Mouse (Mus musculus): Measurements from ENCODE around the gene Dhx15.

The Dhx15 gene

DNA sequence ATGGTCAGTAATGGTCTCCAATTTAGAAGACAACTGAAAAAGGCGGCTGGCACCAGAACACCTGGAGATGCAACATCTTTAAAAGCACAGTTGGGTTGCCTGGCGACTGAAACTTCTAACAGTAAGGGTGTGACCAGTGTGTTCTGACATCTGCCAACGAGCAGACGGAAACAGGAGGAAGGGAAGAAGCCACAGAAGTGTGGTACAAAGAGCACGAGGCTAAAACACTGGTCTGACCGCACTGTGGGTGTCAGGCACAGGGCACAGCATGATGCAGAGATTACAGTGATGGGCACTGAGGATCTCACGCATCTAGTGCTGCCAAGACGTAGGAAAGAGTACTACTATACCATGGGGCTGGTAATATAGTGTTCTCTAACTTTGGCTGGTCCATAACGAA, 48.4 kb downstream of the Dhx15 start:
- DNase-seq, result no peak

GRCm38 (mm10) chr5:52138819-52139218, 51.5 kb downstream of the Dhx15 start:
- no peak for DNase-seq

GRCm38 (mm10) chr5:52138134-52138533, 52.2 kb downstream of the Dhx15 start:
- DNase-seq, result no peak

- DNase-seq, result no peak
Observed at GRCm38 (mm10) chr5:52135460-52136141, 54.7 kb downstream of the Dhx15 start.

DNA sequence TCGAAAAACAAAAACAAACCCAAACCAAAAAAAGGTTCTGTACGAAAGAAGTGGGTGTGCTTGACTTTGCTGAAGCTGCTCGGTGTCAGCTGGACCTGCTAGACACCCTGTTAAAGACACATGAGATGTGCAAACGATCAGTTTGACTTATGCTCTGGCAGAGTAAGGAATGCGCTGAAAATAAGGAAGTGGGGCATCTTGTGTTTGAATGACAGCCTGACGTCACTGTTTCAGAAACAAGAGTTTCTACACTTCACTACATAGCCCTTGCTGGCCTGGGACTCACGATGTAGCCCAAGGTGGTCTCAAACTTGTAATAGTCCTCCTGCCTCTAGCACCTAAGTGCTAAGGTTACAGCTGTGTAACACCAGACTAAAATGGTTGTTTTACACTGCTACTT, 57.5 kb downstream of the Dhx15 start:
- DNase-seq, result no peak

GRCm38 (mm10) chr5:52132092-52132491, 58.2 kb downstream of the Dhx15 start:
- peak; percentile 30 to 47 for DNase-seq

DNA sequence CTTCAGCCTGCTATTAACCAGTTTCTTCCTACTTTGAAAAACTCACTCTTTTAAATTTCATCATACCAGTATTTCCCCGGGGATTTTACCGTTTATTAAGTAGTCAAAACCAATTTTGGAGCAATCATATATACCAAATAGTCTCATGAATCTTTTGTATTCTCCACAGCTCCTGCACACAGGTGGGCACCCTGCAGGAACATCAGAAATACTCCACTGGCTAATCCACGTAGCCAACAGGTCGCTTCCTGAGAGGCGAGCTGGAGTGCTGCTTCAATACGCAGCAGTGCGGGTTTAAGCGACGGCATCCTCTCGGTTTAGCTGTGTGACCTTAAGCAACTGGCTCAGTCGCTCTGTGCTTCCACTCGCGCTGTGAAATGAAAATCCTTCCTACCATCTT, 58.9 kb downstream of the Dhx15 start:
- peak in 1 of 2 experiments; percentile 2 for DNase-seq

GRCm38 (mm10) chr5:52130496-52130895, 59.8 kb downstream of the Dhx15 start:
- DNase-seq, result peak; percentile 36 to 77

GRCm38 (mm10) chr5:52126263-52126662, 64.1 kb downstream of the Dhx15 start:
- DNase-seq, result no peak

- DNase-seq, result no peak
Observed at GRCm38 (mm10) chr5:52125854-52126253, 64.5 kb downstream of the Dhx15 start.

DNA sequence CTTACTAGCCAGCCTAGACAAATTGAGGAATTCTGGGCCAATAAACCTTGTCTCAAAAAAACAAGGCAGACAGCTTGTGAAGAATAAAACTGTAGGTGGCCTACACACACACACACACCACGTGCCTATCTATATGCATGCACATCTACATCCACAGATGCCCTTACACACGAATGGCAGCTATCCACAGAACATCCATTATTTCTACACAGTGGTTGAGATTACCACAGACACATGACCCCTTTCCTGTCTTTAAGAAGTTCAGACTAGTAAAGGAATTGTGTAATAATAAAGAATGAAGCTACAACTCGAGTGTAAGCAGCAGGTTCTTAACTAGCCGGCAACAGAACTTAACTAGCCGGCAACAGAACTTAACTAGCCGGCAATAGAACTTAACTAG, 68.2 kb downstream of the Dhx15 start:
- DNase-seq, result no peak

DNA sequence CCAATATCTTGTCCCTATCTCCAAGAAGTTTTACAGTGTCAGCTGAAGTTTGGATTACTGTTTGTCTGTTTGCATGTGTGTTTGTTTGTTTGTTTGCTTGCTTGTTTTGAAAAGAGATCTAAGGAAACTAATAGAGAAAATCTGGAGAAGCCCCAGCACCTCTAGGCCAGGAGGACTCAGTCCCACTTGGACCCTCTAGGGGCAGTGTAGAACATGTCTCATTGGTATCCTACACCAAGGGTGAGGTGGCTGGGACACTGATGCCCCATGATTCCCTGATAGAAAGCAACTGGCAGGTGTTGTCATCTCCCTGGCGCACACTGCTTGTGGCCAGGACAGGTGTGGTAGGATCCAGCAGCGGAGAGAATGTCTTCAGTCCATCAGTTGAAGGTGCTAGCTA, 70.5 kb downstream of the Dhx15 start:
- no peak for DNase-seq

GRCm38 (mm10) chr5:52119192-52119591, 71.1 kb downstream of the Dhx15 start:
- no peak for DNase-seq

DNA sequence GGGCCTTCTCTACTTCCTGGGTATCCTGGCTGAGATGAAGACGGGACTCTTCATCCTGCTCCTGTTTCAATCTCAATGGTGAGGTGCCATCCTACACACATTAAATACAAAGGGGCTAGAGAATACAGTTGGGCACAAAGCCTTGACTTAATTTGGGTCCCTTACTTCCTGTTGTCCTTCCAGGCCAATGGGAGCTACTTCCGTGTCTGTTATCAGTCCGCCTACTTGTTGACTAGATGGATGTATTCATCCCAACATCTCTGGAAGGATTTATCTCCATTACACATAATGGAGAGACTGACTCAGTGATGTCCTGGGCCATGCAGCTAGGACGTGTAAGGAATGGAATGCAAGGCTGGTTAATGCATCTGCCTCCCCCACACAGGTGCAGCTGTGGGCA, 72.5 kb downstream of the Dhx15 start:
- DNase-seq, result no peak

DNA sequence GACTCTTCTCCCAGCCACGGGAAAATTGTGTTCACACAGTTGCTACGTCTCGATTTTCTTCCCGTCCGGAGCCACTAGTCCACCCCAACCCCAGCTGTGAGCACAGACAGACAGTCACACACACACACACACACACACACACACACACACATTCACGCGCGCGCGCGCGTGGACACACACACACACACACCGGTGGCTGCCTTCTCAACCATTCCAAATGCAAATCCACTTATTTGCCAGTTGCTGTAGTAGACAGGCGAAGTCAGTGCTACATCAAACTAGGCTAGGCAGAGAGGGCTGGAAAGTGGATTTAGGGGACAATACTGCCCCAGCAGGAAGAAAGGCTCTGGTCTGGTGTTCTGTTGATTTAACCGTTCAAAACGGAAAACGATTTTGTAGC, 73.9 kb downstream of the Dhx15 start:
- no peak for DNase-seq

GRCm38 (mm10) chr5:52115821-52116317, 74.4 kb downstream of the Dhx15 start:
- peak; percentile 67 to 77 for DNase-seq

GRCm38 (mm10) chr5:52114751-52115451, 75.4 kb downstream of the Dhx15 start:
- peak in 1 of 2 experiments; percentile 26 for DNase-seq

- DNase-seq, result peak in 1 of 2 experiments; percentile 40
Observed at GRCm38 (mm10) chr5:52113851-52114731, 76.2 kb downstream of the Dhx15 start.

GRCm38 (mm10) chr5:52112953-52113841, 77.1 kb downstream of the Dhx15 start:
- DNase-seq, result peak; percentile 21 to 40

DNA sequence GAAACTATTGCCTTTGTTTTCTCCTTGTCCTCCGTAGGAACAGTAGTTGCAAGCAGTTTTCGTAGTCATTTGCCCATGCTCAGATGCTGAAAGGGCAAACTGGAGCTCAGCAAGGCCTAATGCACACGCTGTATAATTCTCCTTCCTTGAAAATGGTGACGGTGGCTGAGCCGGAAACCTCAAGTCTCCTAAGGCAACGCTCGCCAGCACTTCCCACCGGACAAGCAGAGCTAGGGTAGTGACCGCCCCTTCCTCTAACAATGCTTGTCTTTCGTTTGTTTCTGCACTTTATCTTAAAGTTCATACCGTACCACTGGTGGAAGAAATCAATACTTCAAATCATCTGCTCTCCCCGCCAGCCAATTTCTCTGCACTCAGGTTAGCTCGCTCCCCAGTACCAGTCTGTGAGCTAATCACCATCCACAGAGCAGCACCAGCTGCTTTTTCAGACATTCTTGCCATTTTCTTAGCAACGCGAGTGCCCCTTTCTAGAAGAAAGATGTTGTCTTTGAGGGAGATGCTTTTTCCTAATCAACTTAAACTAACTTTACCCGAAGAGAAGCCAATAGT, 78.0 kb downstream of the Dhx15 start:
- no peak for DNase-seq

- no peak for DNase-seq
Observed at GRCm38 (mm10) chr5:52110808-52111663, 79.3 kb downstream of the Dhx15 start.
